Mouse (Mus musculus) liver, embryonic 15.5 days (tissue): ENCODE measurements at regions not wholly inside any gene's neighbourhood (a gene's known extent, or its start where the extent isn't known, plus 50 kb on each side); places are given as distances from the start of the nearest gene placed in this dataset.

Experiments used
- ATAC-seq: fragments of 200-750 bp; cut with Nextera tagmentation; 2 replicates; pipeline ENCODE4 v1.8.0; 2017; ENCODE audit warnings: moderate number of reproducible peaks, mild to moderate bottlenecking, moderate library complexity; ENCODE audit not compliant: insufficient read depth
- H3K27ac ChIP-seq: fragments of 300-500 bp; sonication (generic); replicated peaks from 2 replicates; pipeline ENCODE4 v1.5.1; 2015; ENCODE audit warnings: mild to moderate bottlenecking, inconsistent platforms
- H3K27me3 ChIP-seq: fragments of 300-500 bp; sonication (generic); 2 replicates; pipeline ENCODE4 v1.6.1; 2015; ENCODE audit warnings: mild to moderate bottlenecking, inconsistent platforms
- H3K36me3 ChIP-seq: fragments of 300-500 bp; sonication (generic); replicated peaks from 2 replicates; pipeline ENCODE4 v1.6.1; 2015; ENCODE audit warnings: moderate library complexity, mild to moderate bottlenecking, inconsistent platforms
- H3K4me1 ChIP-seq: fragments of 300-500 bp; sonication (generic); replicated peaks from 2 replicates; pipeline ENCODE4 v1.6.1; 2015; ENCODE audit warnings: inconsistent platforms
- H3K4me2 ChIP-seq: fragments of 300-500 bp; sonication (generic); 2 replicates; pipeline ENCODE4 v1.6.1; 2015; ENCODE audit warnings: moderate library complexity, mild to moderate bottlenecking, inconsistent platforms
- H3K4me3 ChIP-seq: fragments of 300-500 bp; sonication (generic); replicated peaks from 2 replicates; pipeline ENCODE4 v1.5.1; 2015; ENCODE audit warnings: mild to moderate bottlenecking, inconsistent platforms
- H3K9ac ChIP-seq: fragments of 300-500 bp; sonication (generic); 2 replicates; pipeline ENCODE4 v1.6.1; 2015; ENCODE audit warnings: moderate library complexity, mild to moderate bottlenecking, inconsistent platforms
- H3K9me3 ChIP-seq: fragments of 300-500 bp; sonication (generic); replicated peaks from 2 replicates; pipeline ENCODE4 v1.6.1; 2016; ENCODE audit warnings: inconsistent platforms
- WGBS: fragments of 180-500 bp; shearing (Covaris S2); methylation state at CpG from one replicate; pipeline ENCODE4 v1.1.7; 2015; ENCODE audit warnings: mixed read lengths; ENCODE audit not compliant: insufficient replicate concordance; 5-methylcytosine and 5-hydroxymethylcytosine counted together

- ATAC-seq, result no peak
- no peaks in the 10 kb centered on the region for H3K36me3 ChIP-seq
- 55% methylated on average over 6 of the region's 6 CpGs for WGBS
Measured at GRCm38 (mm10) chr1:158061995-158062394, 294.1 kb downstream of the Brinp2 start.

GRCm38 (mm10) chr1:158082181-158082580 is 273.9 kb downstream of the Brinp2 start:
- no peak overlapping the region for H3K4me3 ChIP-seq
- H3K9ac ChIP-seq, result no peak overlapping the region
- ATAC-seq, result no peak
- H3K9me3 ChIP-seq, result no peaks in the 10 kb centered on the region
- no peaks in the 10 kb centered on the region for H3K27me3 ChIP-seq
- WGBS, result 49% methylated on average over 1 of the region's 1 CpGs
- H3K36me3 ChIP-seq, result no peaks in the 10 kb centered on the region
- no peak overlapping the region for H3K27ac ChIP-seq
- no peaks in the 10 kb centered on the region for H3K4me1 ChIP-seq
- no peak overlapping the region for H3K4me2 ChIP-seq

More at GRCm38 (mm10) chr1:158061995-158062394, 294.1 kb downstream of the Brinp2 start:
- Histone ChIP-seq H3K9ac (no peak overlapping the region), H3K27me3 (no peaks in the 10 kb centered on the region), H3K4me1 (no peaks in the 10 kb centered on the region), H3K4me3 (no peak overlapping the region), H3K27ac (no peak overlapping the region), H3K4me2 (no peak overlapping the region), H3K9me3 (no peaks in the 10 kb centered on the region)

GRCm38 (mm10) chr1:158085856-158086255 is 270.3 kb downstream of the Brinp2 start:
- no peak for ATAC-seq
- 70% methylated on average over 3 of the region's 3 CpGs for WGBS
- H3K27me3 ChIP-seq, result no peaks in the 10 kb centered on the region

GRCm38 (mm10) chr1:158097500-158097899 is 258.6 kb downstream of the Brinp2 start:
- H3K27ac ChIP-seq, result no peak overlapping the region
- H3K9ac ChIP-seq, result no peak overlapping the region
- H3K27me3 ChIP-seq, result no peaks in the 10 kb centered on the region
- WGBS, result 57% methylated on average over 4 of the region's 4 CpGs
- ATAC-seq, result no peak
- no peak overlapping the region for H3K4me2 ChIP-seq
- H3K36me3 ChIP-seq, result no peaks in the 10 kb centered on the region
- no peaks in the 10 kb centered on the region for H3K9me3 ChIP-seq
- no peak overlapping the region for H3K4me3 ChIP-seq
- no peaks in the 10 kb centered on the region for H3K4me1 ChIP-seq

More at GRCm38 (mm10) chr1:158085856-158086255, 270.3 kb downstream of the Brinp2 start:
- Histone ChIP-seq H3K27ac (no peak overlapping the region), H3K9ac (no peak overlapping the region), H3K4me2 (no peak overlapping the region), H3K4me3 (no peak overlapping the region), H3K9me3 (no peaks in the 10 kb centered on the region), H3K4me1 (no peaks in the 10 kb centered on the region), H3K36me3 (no peaks in the 10 kb centered on the region)

GRCm38 (mm10) chr1:158119708-158120107 is 236.4 kb downstream of the Brinp2 start:
- WGBS, result 61% methylated on average over 2 of the region's 2 CpGs
- no peak for ATAC-seq

GRCm38 (mm10) chr1:158124902-158125301 is 231.2 kb downstream of the Brinp2 start:
- no peaks in the 10 kb centered on the region for H3K9me3 ChIP-seq
- no peak overlapping the region for H3K4me2 ChIP-seq
- H3K27me3 ChIP-seq, result no peaks in the 10 kb centered on the region
- no peak overlapping the region for H3K4me3 ChIP-seq
- no peak for ATAC-seq
- no peaks in the 10 kb centered on the region for H3K4me1 ChIP-seq
- no peaks in the 10 kb centered on the region for H3K36me3 ChIP-seq
- WGBS, result 78% methylated on average over 3 of the region's 3 CpGs
- no peak overlapping the region for H3K9ac ChIP-seq
- H3K27ac ChIP-seq, result no peak overlapping the region

More at GRCm38 (mm10) chr1:158119708-158120107, 236.4 kb downstream of the Brinp2 start:
- H3K27ac ChIP-seq, result no peak overlapping the region
- no peaks in the 10 kb centered on the region for H3K9me3 ChIP-seq
- no peaks in the 10 kb centered on the region for H3K36me3 ChIP-seq
- H3K4me2 ChIP-seq, result no peak overlapping the region
- no peak overlapping the region for H3K9ac ChIP-seq
- no peaks in the 10 kb centered on the region for H3K4me1 ChIP-seq
- no peaks in the 10 kb centered on the region for H3K27me3 ChIP-seq
- no peak overlapping the region for H3K4me3 ChIP-seq

- Histone ChIP-seq H3K4me1 (no peaks in the 10 kb centered on the region), H3K4me2 (no peak overlapping the region), H3K27me3 (no peaks in the 10 kb centered on the region), H3K36me3 (no peaks in the 10 kb centered on the region), H3K27ac (no peak overlapping the region), H3K9ac (no peak overlapping the region), H3K9me3 (no peaks in the 10 kb centered on the region), H3K4me3 (no peak overlapping the region)
- 65% methylated on average over 2 of the region's 2 CpGs for WGBS
- no peak for ATAC-seq
Measured at GRCm38 (mm10) chr1:158126272-158126671, 229.9 kb downstream of the Brinp2 start.

- no peak overlapping the region for H3K27ac ChIP-seq
- ATAC-seq, result no peak
- 59% methylated on average over 3 of the region's 3 CpGs for WGBS
- H3K9ac ChIP-seq, result no peak overlapping the region
- H3K4me2 ChIP-seq, result no peak overlapping the region
- no peaks in the 10 kb centered on the region for H3K36me3 ChIP-seq
- H3K4me1 ChIP-seq, result no peaks in the 10 kb centered on the region
- no peaks in the 10 kb centered on the region for H3K9me3 ChIP-seq
- no peaks in the 10 kb centered on the region for H3K27me3 ChIP-seq
- H3K4me3 ChIP-seq, result no peak overlapping the region
Measured at GRCm38 (mm10) chr1:158129243-158129770, 226.8 kb downstream of the Brinp2 start.

GRCm38 (mm10) chr1:158147525-158147924 is 208.6 kb downstream of the Brinp2 start:
- H3K4me1 ChIP-seq, result no peaks in the 10 kb centered on the region
- no peak overlapping the region for H3K4me3 ChIP-seq
- H3K27me3 ChIP-seq, result no peaks in the 10 kb centered on the region
- H3K4me2 ChIP-seq, result no peak overlapping the region
- no peak for ATAC-seq
- H3K27ac ChIP-seq, result no peak overlapping the region
- H3K9me3 ChIP-seq, result no peaks in the 10 kb centered on the region
- 36% methylated on average over 3 of the region's 3 CpGs for WGBS
- H3K9ac ChIP-seq, result no peak overlapping the region
- no peaks in the 10 kb centered on the region for H3K36me3 ChIP-seq

- H3K27ac ChIP-seq, result no peak overlapping the region
- no peaks in the 10 kb centered on the region for H3K36me3 ChIP-seq
- H3K9me3 ChIP-seq, result no peaks in the 10 kb centered on the region
- H3K4me1 ChIP-seq, result no peaks in the 10 kb centered on the region
- no peaks in the 10 kb centered on the region for H3K27me3 ChIP-seq
- 65% methylated on average over 5 of the region's 5 CpGs for WGBS
- no peak overlapping the region for H3K4me2 ChIP-seq
- ATAC-seq, result no peak
- H3K9ac ChIP-seq, result no peak overlapping the region
- H3K4me3 ChIP-seq, result no peak overlapping the region
Measured at GRCm38 (mm10) chr1:158148035-158148434, 208.1 kb downstream of the Brinp2 start.

- no peaks in the 10 kb centered on the region for H3K36me3 ChIP-seq
- H3K27me3 ChIP-seq, result no peaks in the 10 kb centered on the region
- H3K4me2 ChIP-seq, result no peak overlapping the region
- no peak for ATAC-seq
- no peak overlapping the region for H3K9ac ChIP-seq
- H3K4me1 ChIP-seq, result no peaks in the 10 kb centered on the region
- H3K4me3 ChIP-seq, result no peak overlapping the region
- WGBS, result 49% methylated on average over 2 of the region's 2 CpGs
- H3K9me3 ChIP-seq, result no peaks in the 10 kb centered on the region
- H3K27ac ChIP-seq, result no peak overlapping the region
Measured at GRCm38 (mm10) chr1:158161111-158161510, 195.0 kb downstream of the Brinp2 start.

GRCm38 (mm10) chr1:158161533-158161932 is 194.6 kb downstream of the Brinp2 start:
- H3K9ac ChIP-seq, result no peak overlapping the region
- H3K4me1 ChIP-seq, result no peaks in the 10 kb centered on the region
- H3K36me3 ChIP-seq, result no peaks in the 10 kb centered on the region
- H3K9me3 ChIP-seq, result no peaks in the 10 kb centered on the region
- 55% methylated on average over 6 of the region's 6 CpGs for WGBS
- no peaks in the 10 kb centered on the region for H3K27me3 ChIP-seq
- H3K4me2 ChIP-seq, result no peak overlapping the region
- no peak overlapping the region for H3K27ac ChIP-seq
- ATAC-seq, result no peak
- H3K4me3 ChIP-seq, result no peak overlapping the region
